Mouse (Mus musculus) heart, postnatal 36 days (tissue): ENCODE measurements around the gene Cdc42ep5. TPM values are rescaled to one million over a fixed set of nuclear protein-coding genes. Genes with fewer than 3 reads are reported as not detected.

ENCODE experiments used
- total RNA-seq, 2 experiments: library from RNA; stranded (reverse); gene quantifications; 2 replicates each; pipeline ENCODE4 v1.2.3; 2021

Cdc42ep5 gene
- total RNA-seq, 2 experiments from 2014 or later = 4.6 to 6.2 TPM

Other genes with a start within 250 kb of the Cdc42ep5 start
- gene Lilra6, start 249.4 kb downstream of the Cdc42ep5 start, total RNA-seq = under 1 TPM; 0.38 to 0.58 TPM
- 1 to 10 TPM; 1.8 to 3.0 TPM for gene Lair1, start 101.7 kb downstream of the Cdc42ep5 start, total RNA-seq
- gene Ttyh1, start 45.5 kb downstream of the Cdc42ep5 start, total RNA-seq = 1 to 10 TPM in 1 of 2 experiments, under 1 TPM in 1; 0.89 to 2.6 TPM
- gene Leng8, start 27.8 kb downstream of the Cdc42ep5 start, total RNA-seq = 10 to 100 TPM; 30.4 to 45.7 TPM
- 1 to 10 TPM; 2.4 to 3.6 TPM for gene Leng9, start 14.5 kb downstream of the Cdc42ep5 start, total RNA-seq
- gene Lilra5, start 72.9 kb upstream of the Cdc42ep5 start, total RNA-seq = 1 to 10 TPM in 1 of 2 experiments, under 1 TPM in 1; 0.80 to 1.0 TPM
- gene Ncr1, start 172.9 kb upstream of the Cdc42ep5 start, total RNA-seq = not detected
- under 1 TPM; 0.36 to 0.60 TPM for gene Gp6, start 232.9 kb upstream of the Cdc42ep5 start, total RNA-seq